Comparison of ENCODE assay signal across 10 mouse cellular contexts in the genomic region with DNA sequence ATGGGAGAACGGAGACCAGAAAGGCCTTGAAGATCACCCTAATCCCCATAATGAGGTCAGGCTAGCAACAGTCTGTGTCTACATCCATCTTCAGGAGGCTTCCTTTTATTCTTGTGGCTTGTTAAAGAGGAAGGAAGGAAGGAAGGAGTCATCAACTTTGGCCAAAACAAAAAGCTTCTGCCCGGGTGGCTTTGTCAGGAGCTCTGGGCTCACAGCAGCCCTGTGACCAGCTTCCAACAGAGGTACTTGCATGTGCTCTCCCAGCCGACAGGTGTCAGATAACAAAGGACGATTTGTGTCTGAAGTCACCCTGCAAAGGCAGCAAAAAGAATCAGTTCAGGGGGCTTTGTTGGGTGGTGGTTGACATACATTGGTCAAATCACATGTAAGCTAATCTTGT. TPM values are rescaled to one million over a fixed set of nuclear protein-coding genes. Genes with fewer than 3 reads are reported as not detected.
DNase-seq lines count a peak whose midpoint lies in the region.
"Had no signal": no experiment of that assay in that cellular context is flagged by ENCODE, and none has a peak within 500 bp of the region (broad histone marks: within the 10 kb centered on the region; RNA-seq: fewer than 3 reads in every experiment).

No protein-coding gene starts in this region.

- intact Hi-C loops in heart, postnatal 36 days (cut with DNase I) = no loop called here

- peak; percentile 95 for DNase-seq in heart, adult 11 months
- no peak for DNase-seq in heart, postnatal 36 days
- DNase-seq in 416B (ENCODE audit: low read depth) = peak; percentile 66
- DNase-seq in embryo, embryonic 11 days = peak; percentile 25
- DNase-seq in lung, postnatal 10 days = peak; percentile 18
- DNase-seq in right cerebral cortex, postnatal 25 days = no peak
- no peak for DNase-seq in cerebellum, postnatal 36 days
- DNase-seq in T-cell, adult 2 months (ENCODE audit: low spot score) = no peak
- DNase-seq: gastrocnemius, postnatal 14 days; liver had no signal

RNA-seq across cellular contexts. Expression of gene Jam3, which starts 57.1 kb away (rescaled TPM):
- total RNA-seq in heart, postnatal 36 days (2021) = 10 to 100 TPM; 14.3 to 18.3 TPM

Comparison
In these comparisons a context has a peak if more than half of its experiments do, and no peak if none do; other contexts are left out.
1. DNase-seq: peak in heart, adult 11 months (single experiment), 416B (single experiment), embryo, embryonic 11 days (single experiment) and lung, postnatal 10 days (single experiment); none in heart, postnatal 36 days (0 of 2), right cerebral cortex, postnatal 25 days (single experiment), cerebellum, postnatal 36 days (0 of 2) and T-cell, adult 2 months (single experiment).